Comparison of ENCODE assay signal across 29 mouse cellular contexts in genomic region chr7:99164873-99165410, GRCm38 (mm10). TPM values are rescaled to one million over a fixed set of nuclear protein-coding genes. Genes with fewer than 3 reads are reported as not detected.
DNase-seq lines count a peak whose midpoint lies in the region; ATAC-seq and TF ChIP-seq lines count a peak whose summit lies in the region.
"Had no signal": no experiment of that assay in that cellular context is flagged by ENCODE, and none has a peak within 500 bp of the region (broad histone marks: within the 10 kb centered on the region; RNA-seq: fewer than 3 reads in every experiment).

No protein-coding gene starts in this region.

- peaks cover 39% of the 10 kb centered on the region for H3K36me3 ChIP-seq in liver, adult 2 months (ENCODE audit: control insufficient read depth, insufficient read depth, low read length)
- no peaks in the 10 kb centered on the region for H3K36me3 ChIP-seq in embryonic facial prominence, embryonic 10.5 days (replicated peaks)
- H3K36me3 ChIP-seq in intestine, embryonic 14.5 days (ENCODE audit: control insufficient read depth, insufficient read depth, low read length), result no peaks in the 10 kb centered on the region
- no peaks in the 10 kb centered on the region for H3K36me3 ChIP-seq in stomach, embryonic 15.5 days
- H3K36me3 ChIP-seq: G1E; hindbrain, embryonic 12.5 days; midbrain, embryonic 10.5 days; neural tube, embryonic 13.5 days had no signal

- H3K27ac ChIP-seq in liver, adult 2 months (replicated peaks; ENCODE audit: insufficient read depth, low read depth, low read length), result peak overlapping the region; percentile 96
- H3K27ac ChIP-seq in embryonic facial prominence, embryonic 10.5 days (replicated peaks), result 0 out of 2 replicates have a peak overlapping the region, but pooled peaks have one; percentile 14
- H3K27ac ChIP-seq in intestine, embryonic 14.5 days (ENCODE audit: low read depth), result peak overlapping the region; percentile 30; the same call in 1 of the 2 replicates
- peak overlapping the region; percentile 68 for H3K27ac ChIP-seq in stomach, embryonic 15.5 days
- H3K27ac ChIP-seq: heart, adult 2 months; hindbrain, embryonic 12.5 days; liver, embryonic 14.5 days; midbrain, embryonic 10.5 days; neural tube, embryonic 13.5 days had no signal

- TF ChIP-seq CTCF in liver, adult 2 months (IDR thresholded peaks at IDR 0.05; ENCODE audit: low read depth, low read length), result no peak

- no peak overlapping the region for H3K4me3 ChIP-seq in liver, adult 2 months (ENCODE audit: insufficient read depth, low read depth, low read length)
- H3K4me3 ChIP-seq in embryonic facial prominence, embryonic 10.5 days, result no peak overlapping the region
- no peak overlapping the region for H3K4me3 ChIP-seq in intestine, embryonic 14.5 days (ENCODE audit: low read depth, low read length)
- H3K4me3 ChIP-seq in stomach, embryonic 15.5 days (replicated peaks), result no peak overlapping the region
- H3K4me3 ChIP-seq: heart, adult 2 months; hindbrain, embryonic 12.5 days; midbrain, embryonic 10.5 days; myocyte; neural tube, embryonic 13.5 days had no signal

- WGBS in liver, adult 2 months, result 27% methylated on average over 7 of the region's 7 CpGs
- 86% methylated on average over 7 of the region's 7 CpGs for WGBS in embryonic facial prominence, embryonic 10.5 days
- WGBS in intestine, embryonic 14.5 days, result 52% methylated on average over 7 of the region's 7 CpGs
- 67% methylated on average over 7 of the region's 7 CpGs for whole genome bisulfite sequencing in stomach, embryonic 15.5 days

- peak overlapping the region; percentile 50 for H3K9ac ChIP-seq in liver, adult 2 months (ENCODE audit: low read depth, low read length)
- H3K9ac ChIP-seq in intestine, embryonic 14.5 days (ENCODE audit: low read length), result no peak overlapping the region
- no peak overlapping the region for H3K9ac ChIP-seq in stomach, embryonic 15.5 days
- H3K9ac ChIP-seq: forebrain, postnatal 0 days; hindbrain, embryonic 12.5 days; liver, embryonic 14.5 days; neural tube, embryonic 13.5 days had no signal

- peak; percentile 68 for DNase-seq in liver, adult 2 months (ENCODE audit: extremely low read depth, low read depth, low spot score)
- no peak for DNase-seq in liver
- no peak for DNase-seq in embryonic facial prominence, embryonic 10.5 days (ENCODE audit: low spot score)
- DNase-seq in intestine, embryonic 14.5 days (ENCODE audit: low spot score), result no peak
- DNase-seq in adrenal gland, adult 8-10 months, result no peak
- DNase-seq: adrenal gland, postnatal 14 days; B cell, adult 2 months; cerebellum, adult 8-10 months; cerebellum, postnatal 36 days; embryo, embryonic 11 days; forebrain, postnatal 0 days; gastrocnemius, postnatal 14 days; heart, adult 2 months; kidney, adult 8-10 months; kidney, postnatal 14 days; lung, postnatal 10 days; retina, postnatal 1 day; thymus, postnatal 36 days had no signal

- H3K4me1 ChIP-seq in liver, adult 2 months (ENCODE audit: control insufficient read depth, insufficient read depth, low read length), result peaks cover 80% of the 10 kb centered on the region
- H3K4me1 ChIP-seq in embryonic facial prominence, embryonic 10.5 days, result peaks cover 34% of the 10 kb centered on the region
- no peaks in the 10 kb centered on the region for H3K4me1 ChIP-seq in intestine, embryonic 14.5 days (replicated peaks; ENCODE audit: control insufficient read depth, insufficient read depth, low read length)
- H3K4me1 ChIP-seq in stomach, embryonic 15.5 days, result peaks cover 16% of the 10 kb centered on the region; the same call in 1 of the 2 replicates

- H3K79me2 ChIP-seq in liver, adult 2 months (ENCODE audit: control insufficient read depth, insufficient read depth, low read length), result no peaks in the 10 kb centered on the region; the same call in 1 of the 2 replicates

- TF ChIP-seq POLR2A in liver, adult 2 months (IDR thresholded peaks at IDR 0.05; ENCODE audit: extremely low read depth, insufficient read depth, low read length), result no peak

- ATAC-seq in intestine, embryonic 14.5 days (replicated peaks; ENCODE audit: low FRiP score, low TSS enrichment, low read depth), result no peak
- ATAC-seq in stomach, embryonic 15.5 days (ENCODE audit: insufficient read depth, low FRiP score, low read depth), result no peak
- no peak for ATAC-seq in activated CD4-positive, CD25-positive, alpha-beta regulatory T cell, adult 4 months
- ATAC-seq: forebrain, postnatal 0 days; midbrain, embryonic 16.5 days; Patski had no signal

- no peak overlapping the region for H3K4me2 ChIP-seq in intestine, embryonic 14.5 days (ENCODE audit: low read length)
- no peak overlapping the region for H3K4me2 ChIP-seq in stomach, embryonic 15.5 days
- H3K4me2 ChIP-seq: hindbrain, embryonic 12.5 days; neural tube, embryonic 13.5 days had no signal

- no peaks in the 10 kb centered on the region for H3K27me3 ChIP-seq in liver, adult 2 months (ENCODE audit: control insufficient read depth, insufficient read depth, low read length)
- H3K27me3 ChIP-seq in embryonic facial prominence, embryonic 10.5 days (replicated peaks; ENCODE audit: low read depth, poor library complexity, severe bottlenecking), result no peaks in the 10 kb centered on the region
- H3K27me3 ChIP-seq in intestine, embryonic 14.5 days (replicated peaks; ENCODE audit: control insufficient read depth, insufficient read depth, low read length), result no peaks in the 10 kb centered on the region
- H3K27me3 ChIP-seq in stomach, embryonic 15.5 days (replicated peaks), result no peaks in the 10 kb centered on the region
- H3K27me3 ChIP-seq: CH12.LX; hindbrain, embryonic 12.5 days; neural tube, embryonic 13.5 days; Patski had no signal

- no peaks in the 10 kb centered on the region for H3K9me3 ChIP-seq in embryonic facial prominence, embryonic 10.5 days
- H3K9me3 ChIP-seq in intestine, embryonic 14.5 days (ENCODE audit: control insufficient read depth, low read length), result no peaks in the 10 kb centered on the region
- H3K9me3 ChIP-seq in stomach, embryonic 15.5 days, result no peaks in the 10 kb centered on the region
- H3K9me3 ChIP-seq: G1E; hindbrain, embryonic 12.5 days; midbrain, embryonic 10.5 days; neural tube, embryonic 13.5 days had no signal

RNA-seq across cellular contexts. Expression of gene Dgat2, which starts 17.6 kb away (rescaled TPM):
- 464 and 499 TPM in 2 replicates for total RNA-seq in liver, adult 2 months (2014; rRNA removed)
- polyA plus RNA-seq in liver, adult 2 months (2012; rRNA removed), result 610 and 703 TPM in 2 replicates
- 16.4 and 16.6 TPM in 2 replicates for polyA plus RNA-seq in embryonic facial prominence, embryonic 10.5 days (2016; fragmentation: Nextera tagmentation; extraction: Ambion mirVana)
- polyA plus RNA-seq in intestine, embryonic 14.5 days (2014; fragmentation: Nextera tagmentation; extraction: Ambion mirVana), result 40.8 and 44.2 TPM in 2 replicates
- polyA plus RNA-seq in stomach, embryonic 15.5 days (2015; fragmentation: Nextera tagmentation; extraction: Ambion mirVana), result 70.2 and 72.0 TPM in 2 replicates
- polyA plus RNA-seq in activated CD4-positive, CD25-positive, alpha-beta regulatory T cell, adult 4 months (2017; shearing (Covaris generic)), result 1 to 10 TPM; 1.0 to 1.3 TPM
- 100 to 1,000 TPM; 138 to 436 (median 316) TPM for total RNA-seq in adrenal gland, adult 8-10 months (2022)

RNA-seq across cellular contexts. Expression of gene Uvrag, which starts 24.0 kb away (rescaled TPM):
- total RNA-seq in liver, adult 2 months (2014; rRNA removed), result 18.3 and 19.9 TPM in 2 replicates
- polyA plus RNA-seq in liver, adult 2 months (2012; rRNA removed), result 11.4 and 12.2 TPM in 2 replicates
- polyA plus RNA-seq in embryonic facial prominence, embryonic 10.5 days (2016; fragmentation: Nextera tagmentation; extraction: Ambion mirVana), result 11.0 and 12.1 TPM in 2 replicates
- 23.2 and 25.8 TPM in 2 replicates for polyA plus RNA-seq in intestine, embryonic 14.5 days (2014; fragmentation: Nextera tagmentation; extraction: Ambion mirVana)
- 19.1 and 19.4 TPM in 2 replicates for polyA plus RNA-seq in stomach, embryonic 15.5 days (2015; fragmentation: Nextera tagmentation; extraction: Ambion mirVana)
- 1 to 10 TPM; 6.7 to 8.9 TPM for polyA plus RNA-seq in activated CD4-positive, CD25-positive, alpha-beta regulatory T cell, adult 4 months (2017; shearing (Covaris generic))
- 10 to 100 TPM; 32.5 to 46.9 (median 40.3) TPM for total RNA-seq in adrenal gland, adult 8-10 months (2022)

Comparison
In these comparisons a context has a peak if more than half of its experiments do, and no peak if none do; other contexts are left out.
1. H3K27ac ChIP-seq: peak in every context shown above with its lines; median percentile 96 in liver, adult 2 months; 68 in stomach, embryonic 15.5 days; 30 in intestine, embryonic 14.5 days; 14 in embryonic facial prominence, embryonic 10.5 days.